Mouse (Mus musculus) midbrain, embryonic 15.5 days (tissue): ENCODE measurements around the gene C1qtnf1. TPM values are rescaled to one million over a fixed set of nuclear protein-coding genes. Genes with fewer than 3 reads are reported as not detected.
A peak's percentile ranks its signal among the peaks of the same experiment; 100 is the strongest.

Experiments
- ATAC-seq: fragments of 200-750 bp; cut with Nextera tagmentation; replicated peaks from 2 replicates; pipeline ENCODE4 v1.8.0; 2017; ENCODE audit warnings: moderate TSS enrichment
- H3K27ac ChIP-seq: fragments of 300-500 bp; sonication (generic); 2 replicates; pipeline ENCODE4 v1.5.1; 2015; ENCODE audit warnings: mild to moderate bottlenecking, inconsistent platforms
- H3K27me3 ChIP-seq: fragments of 300-500 bp; sonication (generic); replicated peaks from 2 replicates; pipeline ENCODE4 v1.6.1; 2015; ENCODE audit warnings: inconsistent platforms
- H3K36me3 ChIP-seq: fragments of 300-500 bp; sonication (generic); replicated peaks from 2 replicates; pipeline ENCODE4 v1.6.1; 2015; ENCODE audit warnings: inconsistent platforms
- H3K4me1 ChIP-seq: fragments of 300-500 bp; sonication (generic); 2 replicates; pipeline ENCODE4 v1.6.1; 2015; ENCODE audit warnings: inconsistent platforms
- H3K4me2 ChIP-seq: fragments of 300-500 bp; sonication (generic); 2 replicates; pipeline ENCODE4 v1.6.1; 2015; ENCODE audit warnings: inconsistent platforms, mild to moderate bottlenecking, moderate library complexity
- H3K4me3 ChIP-seq: fragments of 300-500 bp; sonication (generic); 2 replicates; pipeline ENCODE4 v1.5.1; 2015; ENCODE audit warnings: mild to moderate bottlenecking, inconsistent platforms
- H3K9ac ChIP-seq: fragments of 300-500 bp; sonication (generic); 2 replicates; pipeline ENCODE4 v1.6.1; 2015; ENCODE audit warnings: mild to moderate bottlenecking, inconsistent platforms
- H3K9me3 ChIP-seq: fragments of 300-500 bp; sonication (generic); 2 replicates; pipeline ENCODE4 v1.6.1; 2016; ENCODE audit warnings: inconsistent platforms
- WGBS: fragments of 180-500 bp; shearing (Covaris S2); methylation state at CpG from one replicate; pipeline ENCODE4 v1.1.7; 2015; ENCODE audit warnings: mixed read lengths; 5-methylcytosine and 5-hydroxymethylcytosine counted together
- polyA plus RNA-seq: library from polyadenylated mRNA; unstranded; fragments of >200 nt; fragmentation: Nextera tagmentation; extraction: Ambion mirVana; gene quantifications from 2 replicates; pipeline ENCODE4 v1.2.1, GENCODE M21; 2015

Gene C1qtnf1
- polyA plus RNA-seq, 1 experiment from 2014 or later: 4.2 TPM

- Histone ChIP-seq H3K27me3 (no peaks in the 10 kb centered on the region), H3K36me3 (no peaks in the 10 kb centered on the region), H3K27ac (peak overlapping the region; percentile 51; the same call in 1 of the 2 replicates), H3K9ac (0 out of 2 replicates have a peak overlapping the region, but pooled peaks have one; percentile 0), H3K9me3 (no peaks in the 10 kb centered on the region), H3K4me2 (peak overlapping the region; percentile 39), H3K4me1 (peaks cover 33% of the 10 kb centered on the region), H3K4me3 (peak overlapping the region; percentile 25)
- WGBS: 2% methylated on average over 11 of the region's 11 CpGs
- peak; percentile 29; the same call in 1 of the 2 replicates for ATAC-seq
These were observed 461 bp downstream of the C1qtnf1 start for GRCm38 (mm10) chr11:118428460-118428868.

GRCm38 (mm10) chr11:118428944-118429709, 1.1 kb downstream of the C1qtnf1 start:
- H3K27me3 ChIP-seq: no peaks in the 10 kb centered on the region
- 0 out of 2 replicates have a peak overlapping the region, but pooled peaks have one; percentile 0 for H3K9ac ChIP-seq
- peak overlapping the region; percentile 25; the same call in 1 of the 2 replicates for H3K4me3 ChIP-seq
- H3K4me2 ChIP-seq: peak overlapping the region; percentile 39
- no peaks in the 10 kb centered on the region for H3K9me3 ChIP-seq
- H3K36me3 ChIP-seq: no peaks in the 10 kb centered on the region
- H3K27ac ChIP-seq: no peak overlapping the region
- 57% methylated on average over 8 of the region's 8 CpGs for WGBS
- H3K4me1 ChIP-seq: peaks cover 31% of the 10 kb centered on the region
- no peak for ATAC-seq

- ATAC-seq: no peak
- H3K4me1 ChIP-seq: peaks cover 27% of the 10 kb centered on the region
- 62% methylated on average over 4 of the region's 4 CpGs for WGBS
- H3K27ac ChIP-seq: no peak overlapping the region
- no peak overlapping the region for H3K9ac ChIP-seq
- no peaks in the 10 kb centered on the region for H3K36me3 ChIP-seq
- no peak overlapping the region for H3K4me3 ChIP-seq
- no peaks in the 10 kb centered on the region for H3K9me3 ChIP-seq
- no peaks in the 10 kb centered on the region for H3K27me3 ChIP-seq
- no peak overlapping the region for H3K4me2 ChIP-seq
These were observed 2.4 kb downstream of the C1qtnf1 start for GRCm38 (mm10) chr11:118430291-118430885.

GRCm38 (mm10) chr11:118431100-118431948, 3.3 kb downstream of the C1qtnf1 start:
- Histone ChIP-seq H3K9ac (no peak overlapping the region), H3K36me3 (no peaks in the 10 kb centered on the region)
- ATAC-seq: no peak

GRCm38 (mm10) chr11:118433398-118433868, 5.4 kb downstream of the C1qtnf1 start:
- Histone ChIP-seq H3K27me3 (no peaks in the 10 kb centered on the region), H3K36me3 (no peaks in the 10 kb centered on the region), H3K9me3 (no peaks in the 10 kb centered on the region), H3K4me3 (no peak overlapping the region), H3K27ac (no peak overlapping the region), H3K4me1 (peaks cover 30% of the 10 kb centered on the region), H3K4me2 (peak overlapping the region; percentile 5; the same call in 1 of the 2 replicates), H3K9ac (no peak overlapping the region)
- ATAC-seq: no peak
- WGBS: 65% methylated on average over 10 of the region's 10 CpGs

More at GRCm38 (mm10) chr11:118431100-118431948, 3.3 kb downstream of the C1qtnf1 start:
- H3K27me3 ChIP-seq: no peaks in the 10 kb centered on the region
- no peak overlapping the region for H3K4me2 ChIP-seq
- peaks cover 30% of the 10 kb centered on the region for H3K4me1 ChIP-seq
- no peaks in the 10 kb centered on the region for H3K9me3 ChIP-seq
- H3K4me3 ChIP-seq: no peak overlapping the region
- 81% methylated on average over 16 of the region's 16 CpGs for WGBS
- no peak overlapping the region for H3K27ac ChIP-seq

- Histone ChIP-seq H3K9me3 (no peaks in the 10 kb centered on the region), H3K36me3 (no peaks in the 10 kb centered on the region), H3K27ac (no peak overlapping the region), H3K27me3 (no peaks in the 10 kb centered on the region), H3K4me3 (no peak overlapping the region), H3K9ac (no peak overlapping the region), H3K4me1 (peaks cover 30% of the 10 kb centered on the region), H3K4me2 (peak overlapping the region; percentile 5; the same call in 1 of the 2 replicates)
- no peak for ATAC-seq
- 53% methylated on average over 13 of the region's 13 CpGs for WGBS
These were observed 6.1 kb downstream of the C1qtnf1 start for GRCm38 (mm10) chr11:118434093-118434492.

- Histone ChIP-seq H3K27ac (no peak overlapping the region), H3K27me3 (no peaks in the 10 kb centered on the region), H3K9ac (no peak overlapping the region), H3K4me3 (no peak overlapping the region), H3K4me2 (no peak overlapping the region), H3K36me3 (no peaks in the 10 kb centered on the region), H3K4me1 (peaks cover 32% of the 10 kb centered on the region), H3K9me3 (no peaks in the 10 kb centered on the region)
- WGBS: 23% methylated on average over 6 of the region's 6 CpGs
- 0 out of 2 replicates have a peak, but pooled peaks have one; percentile 21 for ATAC-seq
These were observed 8.5 kb downstream of the C1qtnf1 start for GRCm38 (mm10) chr11:118436471-118436935.

- 11% methylated on average over 11 of the region's 11 CpGs for WGBS
- Histone ChIP-seq H3K4me2 (no peak overlapping the region), H3K4me3 (no peak overlapping the region), H3K4me1 (peaks cover 37% of the 10 kb centered on the region), H3K36me3 (no peaks in the 10 kb centered on the region), H3K9me3 (no peaks in the 10 kb centered on the region), H3K27me3 (peaks cover 4% of the 10 kb centered on the region; the same call in 1 of the 2 replicates), H3K9ac (no peak overlapping the region), H3K27ac (peak overlapping the region; percentile 60)
- peak; percentile 72 for ATAC-seq
These were observed 10.8 kb downstream of the C1qtnf1 start for GRCm38 (mm10) chr11:118438665-118439414.

GRCm38 (mm10) chr11:118442691-118443090, 14.7 kb downstream of the C1qtnf1 start:
- WGBS: 71% methylated on average over 13 of the region's 13 CpGs
- peaks cover 27% of the 10 kb centered on the region for H3K4me1 ChIP-seq
- H3K4me3 ChIP-seq: no peak overlapping the region
- H3K27ac ChIP-seq: no peak overlapping the region
- H3K4me2 ChIP-seq: no peak overlapping the region
- H3K27me3 ChIP-seq: peaks cover 8% of the 10 kb centered on the region; the same call in 1 of the 2 replicates
- H3K36me3 ChIP-seq: no peaks in the 10 kb centered on the region
- H3K9ac ChIP-seq: no peak overlapping the region
- ATAC-seq: no peak
- H3K9me3 ChIP-seq: no peaks in the 10 kb centered on the region

GRCm38 (mm10) chr11:118443201-118443970, 15.4 kb downstream of the C1qtnf1 start:
- ATAC-seq: 0 out of 2 replicates have a peak, but pooled peaks have one; percentile 16

More at GRCm38 (mm10) chr11:118443201-118443970, 15.4 kb downstream of the C1qtnf1 start:
- WGBS: 34% methylated on average over 11 of the region's 11 CpGs
- Histone ChIP-seq H3K36me3 (no peaks in the 10 kb centered on the region), H3K4me1 (peaks cover 24% of the 10 kb centered on the region), H3K9ac (no peak overlapping the region), H3K9me3 (no peaks in the 10 kb centered on the region), H3K4me2 (no peak overlapping the region), H3K27me3 (peaks cover 8% of the 10 kb centered on the region; the same call in 1 of the 2 replicates), H3K27ac (no peak overlapping the region), H3K4me3 (no peak overlapping the region)
